Mouse (Mus musculus): ENCODE measurements around the gene Pglyrp1. TPM values are rescaled to one million over a fixed set of nuclear protein-coding genes. Genes with fewer than 3 reads are reported as not detected.
A peak's percentile ranks its signal among the peaks of the same experiment; 100 is the strongest.

Gene Pglyrp1
- total RNA-seq, 2 experiments from 2014 or later: 56.7 to 397 TPM

- no peak for ATAC-seq (replicated peaks; ENCODE audit: low FRiP score, poor library complexity, severe bottlenecking)
These were observed 13.0 kb downstream of the Pglyrp1 start for GRCm38 (mm10) chr7:18883991-18884744.

- ATAC-seq (replicated peaks; ENCODE audit: low FRiP score, poor library complexity, severe bottlenecking): no peak
These were observed 13.8 kb downstream of the Pglyrp1 start for GRCm38 (mm10) chr7:18884745-18885422.

GRCm38 (mm10) chr7:18886963-18887362, 15.8 kb downstream of the Pglyrp1 start:
- no peak for ATAC-seq (replicated peaks; ENCODE audit: low FRiP score, poor library complexity, severe bottlenecking)

GRCm38 (mm10) chr7:18890848-18891247, 19.7 kb downstream of the Pglyrp1 start:
- ATAC-seq (replicated peaks; ENCODE audit: low FRiP score, poor library complexity, severe bottlenecking): no peak

GRCm38 (mm10) chr7:18891872-18892599, 20.9 kb downstream of the Pglyrp1 start:
- ATAC-seq (replicated peaks; ENCODE audit: low FRiP score, poor library complexity, severe bottlenecking): peak; percentile 89

- no peak for ATAC-seq (replicated peaks; ENCODE audit: low FRiP score, poor library complexity, severe bottlenecking)
These were observed 21.9 kb downstream of the Pglyrp1 start for GRCm38 (mm10) chr7:18893009-18893408.

GRCm38 (mm10) chr7:18893651-18894430, 22.7 kb downstream of the Pglyrp1 start:
- 0 out of 2 replicates have a peak, but pooled peaks have one; percentile 54 for ATAC-seq (replicated peaks; ENCODE audit: low FRiP score, poor library complexity, severe bottlenecking)

GRCm38 (mm10) chr7:18896536-18896935, 25.4 kb downstream of the Pglyrp1 start:
- no peak for ATAC-seq (replicated peaks; ENCODE audit: low FRiP score, poor library complexity, severe bottlenecking)

GRCm38 (mm10) chr7:18900513-18900912, 29.4 kb downstream of the Pglyrp1 start:
- no peak for ATAC-seq (replicated peaks; ENCODE audit: low FRiP score, poor library complexity, severe bottlenecking)

GRCm38 (mm10) chr7:18902486-18902885, 31.4 kb downstream of the Pglyrp1 start:
- no peak for ATAC-seq (replicated peaks; ENCODE audit: low FRiP score, poor library complexity, severe bottlenecking)

GRCm38 (mm10) chr7:18904971-18905370, 33.8 kb downstream of the Pglyrp1 start:
- no peak for ATAC-seq (replicated peaks; ENCODE audit: low FRiP score, poor library complexity, severe bottlenecking)

- peak; percentile 51 for ATAC-seq (replicated peaks; ENCODE audit: low FRiP score, poor library complexity, severe bottlenecking)
These were observed 38.7 kb downstream of the Pglyrp1 start for GRCm38 (mm10) chr7:18909797-18910196.

- peak; percentile 98 for ATAC-seq (replicated peaks; ENCODE audit: low FRiP score, poor library complexity, severe bottlenecking)
These were observed 39.2 kb downstream of the Pglyrp1 start, which contains the start of gene Ccdc61 for GRCm38 (mm10) chr7:18910241-18910831. Gene Ccdc61, minus strand, starts transcription at chr7:18910415.

- no peak for ATAC-seq (replicated peaks; ENCODE audit: low FRiP score, poor library complexity, severe bottlenecking)
These were observed 45.1 kb downstream of the Pglyrp1 start for GRCm38 (mm10) chr7:18916254-18916653.

- no peak for ATAC-seq (replicated peaks; ENCODE audit: low FRiP score, poor library complexity, severe bottlenecking)
These were observed 46.8 kb downstream of the Pglyrp1 start for GRCm38 (mm10) chr7:18917931-18918330.

GRCm38 (mm10) chr7:18921069-18921468, 49.9 kb downstream of the Pglyrp1 start:
- no peak for ATAC-seq (replicated peaks; ENCODE audit: low FRiP score, poor library complexity, severe bottlenecking)

- no peak for ATAC-seq (replicated peaks; ENCODE audit: low FRiP score, poor library complexity, severe bottlenecking)
These were observed 51.7 kb downstream of the Pglyrp1 start for GRCm38 (mm10) chr7:18922807-18923206.

GRCm38 (mm10) chr7:18923267-18923666, 52.1 kb downstream of the Pglyrp1 start:
- ATAC-seq (replicated peaks; ENCODE audit: low FRiP score, poor library complexity, severe bottlenecking): no peak

- no peak for ATAC-seq (replicated peaks; ENCODE audit: low FRiP score, poor library complexity, severe bottlenecking)
These were observed 52.6 kb downstream of the Pglyrp1 start for GRCm38 (mm10) chr7:18923711-18924191.
